Mouse (Mus musculus) adrenal gland, adult 8-10 months (tissue): ENCODE results near the gene Cntn2. TPM values are rescaled to one million over a fixed set of nuclear protein-coding genes. Genes with fewer than 3 reads are reported as not detected.
A peak's percentile ranks its signal among the peaks of the same experiment; 100 is the strongest.
"Not testable (repeated sequence)": the region's sequence is repeated elsewhere in the genome, so short reads cannot be mapped to it uniquely, and the experiment has no call there.

Source experiments
- DNase-seq: peaks from one replicate; pipeline ENCODE4 v3.0.0; 2022
- total RNA-seq, 4 experiments: library from RNA; stranded (reverse); gene quantifications; 2 replicates each; pipeline ENCODE4 v1.2.4; 2022

Gene Cntn2
- total RNA-seq, 4 experiments from 2014 or later, result 0.10 to 0.34 (median 0.18) TPM

DNA sequence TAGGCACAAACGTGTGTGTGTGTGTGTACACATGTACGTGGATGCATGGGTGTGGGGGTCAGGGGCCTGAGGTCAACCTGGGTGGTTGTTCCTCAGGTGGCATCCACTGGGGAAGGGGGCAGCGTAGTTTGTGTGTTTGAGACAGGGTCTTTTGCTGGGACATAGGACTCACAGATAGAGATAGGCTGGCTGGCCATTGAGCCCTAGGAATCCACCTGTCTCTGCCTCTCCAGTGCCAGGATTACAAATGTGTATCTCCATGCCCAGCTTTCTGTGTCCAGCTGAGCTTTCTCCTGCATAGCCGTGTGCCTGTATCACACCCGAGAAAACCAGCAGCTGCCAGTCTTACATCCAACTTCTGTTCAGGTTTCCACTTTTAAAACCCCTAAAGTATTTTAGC is 33.3 kb downstream of the Cntn2 start:
- DNase-seq, result no peak

DNA sequence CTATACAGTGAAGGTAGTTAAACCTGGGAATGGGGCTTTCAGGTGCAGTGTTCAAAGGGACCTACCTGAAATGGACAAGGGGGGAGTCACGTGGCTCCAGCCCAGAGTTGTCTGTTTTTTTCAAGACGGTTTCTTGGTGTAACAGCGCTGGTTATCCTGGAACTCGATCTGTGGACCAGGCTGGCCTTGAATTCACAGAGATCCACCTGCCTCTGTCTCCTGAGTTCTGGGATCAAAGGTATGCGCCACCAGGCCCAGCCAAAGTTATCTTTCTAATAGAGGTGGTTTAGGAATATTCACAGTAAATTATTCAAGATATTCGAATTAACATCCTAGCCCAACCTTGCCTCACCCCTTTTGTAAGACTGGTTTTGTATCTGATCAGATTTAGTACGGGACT is 36.4 kb downstream of the Cntn2 start:
- DNase-seq, result no peak

DNA sequence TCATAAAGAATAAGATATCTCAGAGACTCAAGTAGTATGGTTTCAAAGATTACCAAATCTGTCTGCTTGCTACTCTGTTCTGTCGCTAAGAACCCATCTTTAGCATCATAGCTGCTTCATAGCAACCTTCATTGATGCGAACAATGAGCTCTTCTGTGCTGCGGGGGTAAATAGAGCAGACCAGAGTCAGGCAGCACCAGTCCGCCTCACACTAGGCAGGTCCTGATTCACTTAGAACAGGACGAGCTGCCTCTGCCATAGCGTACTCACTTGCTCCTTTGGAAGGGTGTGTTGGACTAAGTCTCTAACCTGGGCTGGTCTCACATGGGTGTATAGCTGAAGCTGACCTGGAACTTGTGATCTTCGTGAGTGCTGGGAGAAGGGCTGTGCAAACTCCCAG is 37.0 kb downstream of the Cntn2 start, which contains the start of gene Tmem81:
Gene Tmem81 (plus strand): TSS at position 173 of the 400 bp plus-strand sequence.
- DNase-seq, result no peak

DNA sequence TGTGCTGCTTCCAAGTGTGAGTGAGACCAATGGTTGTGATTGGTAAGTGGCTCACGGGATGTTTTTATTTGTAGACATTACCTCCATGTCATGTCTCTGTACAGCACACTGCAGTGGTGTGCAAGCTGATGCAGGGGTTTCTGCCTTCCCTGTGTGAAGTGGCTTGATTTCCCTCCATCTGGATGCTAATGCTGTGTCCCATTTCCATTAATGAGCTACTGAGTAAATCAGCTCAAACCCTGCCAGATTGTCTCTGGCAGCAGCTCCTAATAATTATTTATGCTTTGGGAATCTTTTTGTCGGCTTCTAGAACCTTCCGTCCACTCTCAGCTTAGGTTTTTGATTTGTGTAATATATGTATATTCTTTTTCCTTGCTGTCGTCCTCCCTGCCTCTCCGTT is 37.9 kb downstream of the Cntn2 start:
- DNase-seq, result no peak

- no peak for DNase-seq
These were observed 42.5 kb downstream of the Cntn2 start for GRCm38 (mm10) chr1:132500535-132500934.

- no peak for DNase-seq
These were observed 59.3 kb downstream of the Cntn2 start for GRCm38 (mm10) chr1:132483759-132484158.

- no peak for DNase-seq
These were observed 59.8 kb downstream of the Cntn2 start for GRCm38 (mm10) chr1:132483234-132483633.

- no peak for DNase-seq
These were observed 61.4 kb downstream of the Cntn2 start for GRCm38 (mm10) chr1:132481619-132482018.

GRCm38 (mm10) chr1:132479438-132479837 is 63.6 kb downstream of the Cntn2 start:
- no peak for DNase-seq

GRCm38 (mm10) chr1:132476928-132477691 is 65.9 kb downstream of the Cntn2 start, which contains the start of gene Rbbp5:
TSS of gene Rbbp5 (plus strand) at chr1:132477365.
- peak; percentile 66 for DNase-seq

- no peak for DNase-seq
These were observed 66.5 kb downstream of the Cntn2 start for GRCm38 (mm10) chr1:132476575-132476927.

- DNase-seq, result no peak
These were observed 68.6 kb downstream of the Cntn2 start for GRCm38 (mm10) chr1:132474496-132474895.

DNA sequence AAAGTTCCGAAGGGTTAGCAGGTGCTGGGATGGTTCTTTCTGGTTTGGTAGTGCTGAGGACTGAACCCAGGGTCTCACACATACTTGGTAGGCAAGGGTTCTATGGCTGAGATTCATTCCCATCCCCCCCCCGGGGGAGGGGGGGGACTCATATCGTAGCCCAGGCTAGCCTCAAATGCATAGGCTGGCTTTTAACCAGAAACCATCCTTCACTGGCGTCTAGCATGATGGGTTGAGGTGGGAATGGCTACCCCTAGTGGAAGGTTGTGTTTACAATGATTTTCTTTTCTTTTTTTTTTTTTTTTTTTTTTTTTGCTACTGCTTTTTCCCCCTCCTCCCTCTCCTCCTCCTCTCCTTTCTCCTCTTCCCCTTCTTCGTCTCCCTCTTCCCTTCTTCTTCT is 70.5 kb downstream of the Cntn2 start:
- DNase-seq, result no peak

GRCm38 (mm10) chr1:132471499-132471898 is 71.6 kb downstream of the Cntn2 start:
- DNase-seq, result no peak

DNA sequence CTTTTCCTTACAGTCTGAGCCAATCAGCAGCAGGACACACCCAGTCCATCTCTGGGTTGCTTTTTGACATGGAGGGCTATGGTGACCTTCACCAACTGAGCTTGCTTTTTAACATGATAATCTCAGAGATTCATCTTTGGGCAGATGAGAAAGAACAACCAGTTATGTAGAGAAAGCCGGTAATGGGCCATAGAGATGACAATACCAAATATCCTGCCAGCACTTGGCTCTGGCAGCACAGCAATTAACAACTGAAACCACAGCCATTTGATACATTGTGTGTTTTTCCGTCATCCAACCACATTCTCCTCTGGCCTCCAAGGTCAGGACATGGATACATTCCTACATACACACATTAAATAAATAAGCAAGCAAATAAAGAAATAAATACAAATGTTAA is 72.0 kb downstream of the Cntn2 start:
- DNase-seq, result no peak

- DNase-seq, result not testable (repeated sequence)
These were observed 73.0 kb downstream of the Cntn2 start for GRCm38 (mm10) chr1:132470031-132470430.

DNA sequence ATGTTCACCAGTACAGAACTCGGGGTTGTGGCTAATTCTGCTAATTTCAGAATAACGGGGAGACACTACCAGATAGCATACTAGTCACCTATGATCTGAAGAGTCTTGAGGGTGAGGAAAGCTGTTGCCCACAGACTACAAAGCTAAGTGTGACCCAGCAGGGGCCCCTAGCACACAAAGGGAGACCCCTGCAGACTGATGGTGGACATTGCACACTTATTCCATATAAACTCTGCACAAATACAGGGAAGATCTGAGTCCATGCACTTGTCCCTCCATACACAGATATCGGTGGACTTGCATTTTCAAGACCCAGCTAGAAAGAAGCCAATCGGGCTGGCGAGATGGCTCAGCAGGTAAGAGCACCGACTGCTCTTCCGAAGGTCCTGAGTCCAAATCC is 73.5 kb downstream of the Cntn2 start:
- DNase-seq, result no peak

- DNase-seq, result peak; percentile 39
These were observed 74.1 kb downstream of the Cntn2 start for GRCm38 (mm10) chr1:132468926-132469325.

DNA sequence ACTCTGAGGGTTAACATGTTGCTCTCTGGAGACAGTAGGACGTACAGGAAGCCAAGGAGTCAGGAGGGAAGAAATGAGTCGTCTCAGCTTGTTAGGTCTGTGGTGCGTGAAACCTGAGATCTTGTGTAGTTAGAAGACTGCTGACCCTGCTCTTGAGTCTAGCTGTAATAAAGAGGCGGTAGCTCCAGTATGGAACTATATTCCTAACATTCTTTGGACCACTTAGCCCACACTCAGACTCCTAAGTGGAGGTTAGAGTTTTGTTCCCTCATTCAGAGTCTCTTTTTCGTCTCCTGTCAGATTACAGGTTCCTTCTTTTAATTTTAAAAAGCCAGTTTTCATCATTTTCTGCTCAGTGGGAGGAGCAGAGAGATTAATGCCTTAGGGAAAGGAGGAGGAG is 78.4 kb downstream of the Cntn2 start:
- DNase-seq, result no peak

Other genes starting within 250 kb of the Cntn2 start
- 100 to 1,000 TPM; 161 to 353 (median 258) TPM for gene Klhdc8a, start 244.6 kb downstream of the Cntn2 start, total RNA-seq
- gene Nuak2, start 227.1 kb downstream of the Cntn2 start, total RNA-seq, result 10 to 100 TPM in 1 of 4 experiments, 1 to 10 TPM in 3; 3.8 to 11.9 (median 5.2) TPM
- gene Tmcc2, start 152.0 kb downstream of the Cntn2 start, total RNA-seq, result 10 to 100 TPM; 10.3 to 13.9 (median 12.1) TPM
- 10 to 100 TPM; 24.4 to 39.9 (median 31.1) TPM for gene Dstyk, start 125.7 kb downstream of the Cntn2 start, total RNA-seq
- gene Rbbp5, start 65.9 kb downstream of the Cntn2 start, total RNA-seq, result 10 to 100 TPM; 32.1 to 49.6 (median 44.7) TPM
- 1 to 10 TPM; 4.2 to 9.0 (median 7.1) TPM for gene Tmem81, start 37.0 kb downstream of the Cntn2 start, total RNA-seq
- 10 to 100 TPM in 1 of 4 experiments, 1 to 10 TPM in 3; 3.9 to 12.0 (median 7.8) TPM for gene Nfasc, start 198.5 kb upstream of the Cntn2 start, total RNA-seq